Mouse (Mus musculus): Measurements from ENCODE around the gene Ace2.

Ace2 gene

DNA sequence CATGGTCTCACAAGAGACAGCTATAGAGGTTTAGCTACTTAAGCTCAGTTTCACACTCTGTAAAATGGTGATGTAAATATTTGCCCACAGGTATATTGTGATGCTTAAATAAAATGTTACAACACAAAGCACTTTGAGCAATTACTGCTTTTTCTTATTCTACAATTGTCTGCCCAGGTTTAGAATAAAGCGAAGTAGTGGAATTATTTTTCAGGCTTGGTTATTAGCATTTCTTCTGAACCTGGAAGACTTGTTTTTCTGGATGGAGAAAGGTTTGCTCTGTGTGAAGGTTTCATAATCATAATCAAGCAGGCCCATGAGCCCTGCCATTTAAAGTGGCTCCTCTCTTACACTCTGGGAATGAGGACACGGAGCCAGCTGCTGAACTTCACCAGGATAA is at the start of gene Ace2:
TSS of gene Ace2 (plus strand) at position 301 of the 400 bp plus-strand sequence.
- DNase-seq = no peak

DNA sequence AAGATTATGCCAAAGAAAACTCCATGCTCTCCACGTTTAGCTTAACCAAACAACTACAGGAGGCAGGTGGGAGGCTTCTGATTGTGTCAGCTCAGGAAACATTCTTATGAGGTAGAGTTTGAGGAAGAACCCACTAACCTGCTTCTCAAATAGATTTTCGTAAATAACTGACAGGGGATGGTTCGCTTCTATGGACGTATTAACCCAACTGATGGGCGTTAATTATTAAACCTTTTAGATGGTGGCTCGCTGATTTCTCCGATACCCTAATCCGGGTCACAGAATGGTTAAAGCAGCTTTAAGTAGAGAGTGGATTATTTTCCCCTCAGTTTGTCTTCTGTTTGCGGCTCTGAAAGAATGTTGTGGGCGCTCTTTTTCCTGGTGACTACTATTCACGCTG is 49.2 kb upstream of the Ace2 start:
- peak in 1 of 2 experiments; percentile 41 for DNase-seq

DNA sequence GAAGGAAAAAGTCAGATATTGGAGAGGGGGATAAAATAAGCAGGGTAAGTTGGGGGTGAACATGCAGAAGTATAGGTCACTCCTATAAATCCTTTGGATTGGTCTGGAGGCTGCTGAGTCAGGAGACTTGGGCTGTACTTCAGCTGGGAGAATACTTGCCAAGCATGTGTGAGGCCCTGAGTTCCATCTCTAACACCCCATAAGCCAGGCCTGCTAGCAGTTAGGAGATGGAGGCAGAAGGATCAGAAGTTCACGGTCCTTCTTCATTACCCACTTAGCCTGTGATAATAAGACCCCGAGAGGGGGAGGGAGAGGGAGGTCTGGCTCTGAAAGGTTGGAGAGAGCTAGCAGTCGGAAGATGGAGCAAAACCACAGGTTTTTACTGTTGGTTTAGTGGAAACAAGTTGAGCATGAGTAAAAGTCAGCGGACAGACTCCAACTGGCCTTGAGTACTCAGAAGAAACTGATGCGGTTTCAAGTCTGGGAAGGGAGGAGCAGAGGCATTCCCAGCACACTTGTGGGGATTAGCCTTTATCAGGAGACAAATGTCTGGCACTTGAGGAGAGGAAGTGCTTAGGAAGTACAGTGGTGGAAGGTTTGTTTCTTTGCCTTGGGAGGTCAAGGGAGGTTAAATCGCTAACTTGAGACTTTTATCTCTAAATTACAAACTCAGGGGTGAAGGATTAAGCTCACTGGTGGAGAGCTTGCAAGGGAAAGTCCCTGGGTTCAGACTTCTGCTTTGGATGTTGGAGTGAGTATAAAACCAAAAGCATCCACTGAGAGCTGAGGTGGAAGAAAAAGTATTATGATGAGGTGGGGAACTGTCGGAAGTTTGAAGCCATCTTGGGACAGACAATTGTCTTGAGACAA is 46.6 kb upstream of the Ace2 start:
- DNase-seq = no peak

- DNase-seq = no peak
Observed at GRCm38 (mm10) chrX:164093435-164093834, 45.7 kb upstream of the Ace2 start.

DNA sequence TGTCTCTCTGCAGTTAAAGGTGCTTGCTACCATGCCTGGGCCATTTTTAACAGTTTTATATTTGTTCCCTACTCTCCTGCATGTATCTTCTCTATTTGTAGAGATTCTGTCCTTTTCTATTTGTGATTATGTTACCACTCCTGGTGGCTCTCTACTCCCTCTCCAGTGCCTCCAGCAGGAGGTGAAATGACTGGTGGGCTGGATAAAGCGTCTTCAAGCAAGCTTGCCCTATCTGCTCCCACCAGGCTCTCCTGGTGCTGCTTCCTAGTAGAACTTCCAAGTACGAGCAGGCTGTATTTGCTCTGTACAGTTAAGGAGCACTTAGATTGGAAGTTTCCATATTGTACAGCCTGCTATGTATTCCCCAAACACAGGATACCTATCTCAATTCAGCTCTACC is 43.3 kb upstream of the Ace2 start:
- no peak for DNase-seq

DNA sequence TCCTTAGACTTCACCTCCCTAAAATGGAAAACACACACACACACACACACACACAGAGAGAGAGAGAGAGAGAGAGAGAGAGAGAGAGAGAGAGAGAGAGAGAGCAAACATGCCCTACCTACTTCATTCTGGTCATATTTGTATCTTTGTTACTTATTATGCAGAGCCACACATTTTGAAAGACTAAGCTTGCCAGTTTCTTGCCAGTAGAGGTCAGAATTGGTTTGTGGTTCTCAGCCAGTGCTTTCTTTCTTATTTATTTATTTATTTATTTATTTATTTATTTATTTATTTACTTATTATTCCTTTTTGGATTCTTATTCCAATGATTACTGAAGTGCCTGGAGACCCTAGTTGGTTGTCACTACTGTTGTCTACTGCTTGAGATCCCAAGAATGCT is 37.6 kb upstream of the Ace2 start:
- no peak for DNase-seq

GRCm38 (mm10) chrX:164102198-164102597 is 36.9 kb upstream of the Ace2 start:
- no peak for DNase-seq

DNA sequence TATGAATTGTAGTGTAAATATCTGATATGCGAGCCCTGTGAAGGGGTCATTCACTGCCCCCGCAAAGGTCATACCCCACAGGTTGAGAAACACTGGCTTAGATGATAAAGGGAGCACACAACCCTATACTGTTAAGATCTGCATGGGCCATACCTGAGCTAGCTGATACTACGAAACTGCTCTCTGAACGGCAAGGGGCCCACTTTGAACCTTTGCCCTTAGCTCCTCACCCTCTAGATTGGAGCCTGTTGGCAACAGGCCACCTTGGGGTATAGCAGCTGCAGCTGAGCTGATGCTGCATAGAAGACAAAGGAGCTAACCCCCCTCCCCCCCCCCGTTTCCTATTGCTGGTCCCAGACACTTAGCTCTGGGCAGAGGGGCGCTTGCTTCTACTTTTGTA is 36.5 kb upstream of the Ace2 start:
- DNase-seq = no peak

- no peak for DNase-seq
Observed at GRCm38 (mm10) chrX:164111146-164111545, 28.0 kb upstream of the Ace2 start.

- no peak for DNase-seq
Observed at GRCm38 (mm10) chrX:164113744-164114143, 25.4 kb upstream of the Ace2 start.

- DNase-seq = no peak
Observed at GRCm38 (mm10) chrX:164123942-164124341, 15.2 kb upstream of the Ace2 start.

GRCm38 (mm10) chrX:164133531-164133930 is 5.6 kb upstream of the Ace2 start:
- DNase-seq = no peak

DNA sequence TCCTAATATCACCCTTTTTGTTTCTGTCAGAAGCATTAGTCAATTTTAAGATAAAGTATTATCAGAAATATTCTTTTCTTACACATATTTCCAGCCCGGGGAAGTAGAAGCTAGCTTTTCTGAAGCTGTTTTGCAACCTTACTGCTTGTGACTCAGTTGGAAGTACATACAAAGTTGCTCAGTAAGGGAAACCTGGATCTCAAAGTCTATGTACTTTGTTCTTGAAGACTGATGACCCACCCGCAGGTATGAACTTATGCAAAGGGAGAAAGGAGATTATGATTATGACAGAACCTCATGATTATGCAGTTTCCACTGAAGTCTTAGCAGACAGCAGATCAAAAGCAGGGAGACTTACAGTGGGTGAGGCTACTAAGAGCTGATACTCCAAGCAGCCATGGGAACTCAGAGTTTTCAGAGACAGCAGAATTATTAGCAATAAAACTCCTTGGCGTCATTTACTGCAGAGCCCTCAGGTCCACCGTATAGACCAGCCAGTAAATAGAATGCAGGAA is 3.8 kb upstream of the Ace2 start:
- DNase-seq = peak in 1 of 2 experiments; percentile 30

DNA sequence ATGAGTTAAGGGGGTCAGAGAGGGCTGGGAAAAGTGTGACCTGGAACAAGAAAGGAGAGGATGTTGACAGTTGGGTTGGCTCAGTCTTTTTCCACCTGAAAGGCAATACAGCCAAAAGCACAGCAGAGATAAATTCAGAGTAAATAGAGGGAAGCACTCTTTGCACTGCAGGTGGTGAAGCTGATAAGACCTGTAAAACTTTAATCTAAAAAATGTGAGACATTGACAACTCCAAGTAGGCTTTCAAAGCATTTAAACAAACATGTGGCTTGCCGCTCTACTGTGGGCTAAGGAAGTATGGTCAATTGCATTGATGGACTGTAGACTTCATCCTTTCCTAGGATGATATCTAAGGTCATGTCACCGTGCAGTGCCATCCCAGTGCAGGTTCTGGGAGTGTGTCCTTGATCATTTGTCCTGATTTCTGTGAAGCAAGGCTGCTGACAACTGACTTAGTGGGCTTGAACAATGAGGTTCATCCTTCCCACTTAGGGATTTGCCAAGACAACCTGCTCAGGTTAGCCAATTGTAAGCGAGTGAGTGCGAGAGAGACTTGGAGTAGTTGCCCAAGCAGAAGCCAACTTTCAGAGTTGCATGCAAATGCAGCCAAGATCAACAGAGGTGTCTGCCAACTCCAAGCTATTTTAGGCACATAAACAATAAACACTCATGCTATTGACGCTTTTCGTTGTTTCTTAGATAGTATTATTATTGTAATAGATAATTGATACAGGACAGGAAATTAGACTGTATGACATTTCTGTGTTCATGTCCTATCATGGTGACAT is 6.5 kb downstream of the Ace2 start:
- peak; percentile 6 to 14 for DNase-seq

- DNase-seq = peak; percentile 52 to 59
Observed at GRCm38 (mm10) chrX:164152703-164153102, 13.6 kb downstream of the Ace2 start.

- DNase-seq = no peak
Observed at GRCm38 (mm10) chrX:164153606-164154005, 14.5 kb downstream of the Ace2 start.

- no peak for DNase-seq
Observed at GRCm38 (mm10) chrX:164154594-164154993, 15.5 kb downstream of the Ace2 start.

DNA sequence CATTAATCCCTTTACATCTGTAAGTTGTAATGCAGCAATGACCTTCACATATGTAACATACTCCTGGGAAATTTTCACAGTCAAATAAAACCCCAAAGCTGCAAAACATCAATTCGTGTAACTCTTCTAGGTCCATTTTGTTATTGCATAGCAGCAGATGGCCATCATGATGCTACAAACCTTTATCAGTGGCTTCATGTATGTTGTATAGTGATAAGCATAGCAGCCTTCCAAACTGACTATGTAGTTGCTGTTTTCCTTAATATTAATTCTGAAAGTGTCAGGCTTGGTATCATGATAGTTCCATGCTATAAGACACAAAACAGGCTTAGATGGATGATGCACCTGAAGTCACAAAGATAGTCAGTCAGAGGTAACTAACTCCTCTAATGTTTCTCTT is 25.5 kb downstream of the Ace2 start:
- DNase-seq = no peak

- DNase-seq = no peak
Observed at GRCm38 (mm10) chrX:164171034-164171433, 31.9 kb downstream of the Ace2 start.

DNA sequence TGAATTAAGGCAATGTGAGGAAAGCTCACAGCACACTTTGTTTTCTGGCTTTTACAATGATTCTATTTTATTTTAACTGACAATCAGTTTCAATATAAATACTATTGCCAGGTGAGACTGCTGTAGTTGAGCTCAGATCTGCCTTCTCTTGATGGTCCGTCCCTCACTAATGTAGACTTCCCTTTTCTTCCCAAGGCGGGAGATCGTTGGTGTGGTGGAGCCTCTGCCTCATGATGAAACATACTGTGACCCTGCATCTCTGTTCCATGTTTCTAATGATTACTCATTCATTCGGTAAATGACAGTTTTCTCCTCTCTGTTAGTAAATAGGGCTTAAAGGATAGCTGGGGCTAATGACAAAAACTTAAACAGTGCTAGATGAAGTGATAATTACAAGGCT is 34.7 kb downstream of the Ace2 start:
- no peak for DNase-seq

DNA sequence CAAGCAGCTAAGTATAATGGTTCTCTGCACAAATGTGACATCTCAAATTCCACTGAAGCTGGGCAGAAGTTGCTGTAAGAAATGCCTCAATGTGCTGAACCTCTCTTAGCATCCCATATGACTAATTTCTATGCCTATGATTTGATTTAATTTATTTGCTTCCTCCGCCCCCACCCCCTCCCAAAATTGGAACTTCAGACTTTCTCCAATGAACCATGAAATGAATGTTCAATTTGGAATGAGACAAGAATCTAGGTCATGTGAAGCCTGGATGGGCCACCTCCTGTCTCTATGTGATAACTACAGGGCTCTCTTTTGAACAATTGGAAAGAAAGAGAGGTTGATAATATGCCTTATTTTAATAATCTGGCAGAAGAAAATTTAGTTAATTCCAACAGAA is 36.2 kb downstream of the Ace2 start:
- no peak for DNase-seq

GRCm38 (mm10) chrX:164175780-164176179 is 36.6 kb downstream of the Ace2 start:
- no peak for DNase-seq

- DNase-seq = no peak
Observed at GRCm38 (mm10) chrX:164178856-164179255, 39.7 kb downstream of the Ace2 start.

DNA sequence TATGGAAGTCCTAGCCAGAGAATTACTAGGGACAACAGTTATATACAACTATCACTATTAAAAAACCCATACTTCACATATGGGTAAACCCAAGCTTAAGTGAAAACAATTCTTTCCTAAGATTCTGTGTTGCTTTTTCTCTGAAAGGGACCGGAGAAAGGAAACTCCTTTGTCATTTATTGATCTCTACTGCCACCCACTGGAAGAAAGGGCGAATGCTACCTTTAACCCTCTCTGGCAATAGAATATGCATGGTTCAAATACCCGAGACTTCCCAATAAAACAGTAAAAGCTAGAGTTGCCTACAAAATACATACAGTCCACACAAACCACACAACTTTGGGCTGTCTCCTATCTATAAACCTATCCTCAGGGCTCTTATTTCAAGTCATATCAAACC is 40.6 kb downstream of the Ace2 start:
- peak; percentile 47 to 68 for DNase-seq

Measured in kidney, postnatal 36 days (tissue).